Mouse (Mus musculus) kidney, postnatal 36 days (tissue): ENCODE data around the gene Mia2.
A peak's percentile ranks its signal among the peaks of the same experiment; 100 is the strongest.

Source experiments
- DNase-seq, 2 experiments: peaks; one replicate each; pipeline ENCODE4 v3.0.0; 2021 to 2022; ENCODE audit warnings: mixed read lengths in 2 of 2

Gene Mia2

DNA sequence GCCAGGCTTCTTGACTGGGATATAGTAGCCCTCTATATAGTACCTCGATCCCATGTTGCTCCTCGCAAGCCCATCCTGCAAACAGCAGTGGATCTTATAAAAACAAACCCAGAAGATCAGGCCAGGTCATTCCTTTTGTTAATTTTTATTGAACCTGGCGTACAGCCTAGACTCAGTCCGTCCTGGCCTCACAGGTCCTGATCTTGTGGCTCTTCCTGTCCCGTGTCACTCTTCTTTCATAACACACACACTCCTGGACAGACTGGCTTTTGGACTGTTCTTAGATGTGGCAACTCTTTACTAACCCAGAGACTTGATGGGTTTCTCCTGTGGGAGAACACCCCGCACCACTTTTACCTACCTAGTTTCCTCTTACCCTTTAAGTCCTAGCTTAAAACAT lies 10.3 kb downstream of the Mia2 start:
- peak; percentile 58 to 82 for DNase-seq

DNA sequence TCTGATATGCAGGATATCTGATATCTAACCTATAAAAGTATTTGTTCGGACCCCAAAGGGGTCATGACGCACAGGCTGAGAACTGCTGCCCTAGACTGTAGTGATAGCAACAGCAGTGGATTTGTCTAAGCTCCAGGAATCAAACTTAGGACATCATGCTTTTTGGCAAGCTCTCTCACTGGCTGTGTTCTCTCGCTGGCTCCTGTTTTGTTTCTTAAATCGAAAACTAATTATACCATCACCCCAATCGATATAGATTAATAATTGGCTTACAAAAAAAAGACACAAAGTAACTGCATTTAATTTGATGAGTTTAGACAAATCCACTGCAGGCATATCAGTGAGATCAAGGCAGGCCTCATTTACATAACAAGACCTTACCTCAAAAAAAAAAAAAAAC lies 10.9 kb downstream of the Mia2 start:
- no peak for DNase-seq

DNA sequence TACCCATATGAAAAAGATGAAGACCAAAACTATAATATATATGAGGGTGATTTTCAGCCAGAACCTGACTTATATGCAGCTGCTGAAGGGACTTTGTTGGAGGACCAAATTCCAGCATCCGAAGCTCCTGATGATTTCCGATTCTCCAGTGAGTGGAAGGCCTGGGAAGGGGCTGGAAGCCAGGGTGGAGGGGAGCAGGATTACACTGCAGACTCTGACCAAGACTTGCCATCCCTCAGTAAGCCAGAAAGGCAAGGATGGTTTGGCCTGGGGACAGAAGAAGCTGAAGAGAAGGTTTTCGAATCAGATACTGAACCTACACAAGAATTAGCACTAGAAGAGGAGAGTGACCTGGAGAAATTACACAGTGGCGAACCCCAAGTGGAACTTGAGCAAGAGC lies 12.3 kb downstream of the Mia2 start:
- DNase-seq = no peak

- DNase-seq = no peak
These were observed 21.6 kb downstream of the Mia2 start for GRCm38 (mm10) chr12:59117184-59117583.

GRCm38 (mm10) chr12:59125426-59125825 lies 29.8 kb downstream of the Mia2 start:
- DNase-seq = no peak

DNA sequence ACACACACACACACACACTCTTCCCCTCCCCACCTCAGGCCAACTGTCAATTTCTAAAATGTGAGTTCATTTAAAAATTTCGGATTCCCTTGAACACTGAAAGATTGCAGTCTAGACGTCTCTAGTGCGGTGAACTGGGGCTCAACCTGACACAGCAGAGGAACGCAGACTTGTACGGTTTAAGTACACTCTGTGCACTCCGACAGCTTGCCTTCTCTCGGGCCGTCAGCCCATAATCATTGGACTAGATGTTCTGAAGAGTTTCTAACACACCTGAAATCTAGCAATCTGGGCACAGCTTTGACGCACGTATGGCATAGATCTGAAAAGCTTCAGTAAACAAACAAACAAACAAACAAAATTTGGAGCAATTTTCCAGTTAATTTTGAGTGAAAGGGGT lies 32.9 kb downstream of the Mia2 start:
- peak in 1 of 2 experiments; percentile 14 for DNase-seq

- peak; percentile 47 to 67 for DNase-seq
These were observed 33.4 kb downstream of the Mia2 start for GRCm38 (mm10) chr12:59129038-59129437.

DNA sequence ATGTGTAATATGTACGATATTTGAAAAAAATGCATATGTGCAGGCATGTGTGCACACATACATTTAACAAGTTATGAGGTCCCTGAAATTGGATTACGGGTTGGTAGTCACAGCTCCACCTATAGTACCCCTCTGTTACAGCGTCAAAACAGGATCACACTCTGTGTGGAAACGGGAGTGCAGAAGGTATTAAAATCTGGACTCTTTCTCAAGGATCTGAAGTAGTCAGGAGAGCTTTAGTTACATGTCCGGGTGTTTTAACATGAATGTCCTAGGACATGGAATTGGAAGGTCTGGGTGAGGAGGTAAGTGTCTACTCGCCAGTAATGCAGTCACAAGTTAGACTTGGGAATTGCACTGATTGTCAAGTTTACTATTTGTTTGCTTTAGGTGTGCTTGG lies 34.0 kb downstream of the Mia2 start:
- peak; percentile 71 to 80 for DNase-seq

- DNase-seq = peak in 1 of 2 experiments; percentile 30
These were observed 34.6 kb downstream of the Mia2 start for GRCm38 (mm10) chr12:59130249-59130648.

DNA sequence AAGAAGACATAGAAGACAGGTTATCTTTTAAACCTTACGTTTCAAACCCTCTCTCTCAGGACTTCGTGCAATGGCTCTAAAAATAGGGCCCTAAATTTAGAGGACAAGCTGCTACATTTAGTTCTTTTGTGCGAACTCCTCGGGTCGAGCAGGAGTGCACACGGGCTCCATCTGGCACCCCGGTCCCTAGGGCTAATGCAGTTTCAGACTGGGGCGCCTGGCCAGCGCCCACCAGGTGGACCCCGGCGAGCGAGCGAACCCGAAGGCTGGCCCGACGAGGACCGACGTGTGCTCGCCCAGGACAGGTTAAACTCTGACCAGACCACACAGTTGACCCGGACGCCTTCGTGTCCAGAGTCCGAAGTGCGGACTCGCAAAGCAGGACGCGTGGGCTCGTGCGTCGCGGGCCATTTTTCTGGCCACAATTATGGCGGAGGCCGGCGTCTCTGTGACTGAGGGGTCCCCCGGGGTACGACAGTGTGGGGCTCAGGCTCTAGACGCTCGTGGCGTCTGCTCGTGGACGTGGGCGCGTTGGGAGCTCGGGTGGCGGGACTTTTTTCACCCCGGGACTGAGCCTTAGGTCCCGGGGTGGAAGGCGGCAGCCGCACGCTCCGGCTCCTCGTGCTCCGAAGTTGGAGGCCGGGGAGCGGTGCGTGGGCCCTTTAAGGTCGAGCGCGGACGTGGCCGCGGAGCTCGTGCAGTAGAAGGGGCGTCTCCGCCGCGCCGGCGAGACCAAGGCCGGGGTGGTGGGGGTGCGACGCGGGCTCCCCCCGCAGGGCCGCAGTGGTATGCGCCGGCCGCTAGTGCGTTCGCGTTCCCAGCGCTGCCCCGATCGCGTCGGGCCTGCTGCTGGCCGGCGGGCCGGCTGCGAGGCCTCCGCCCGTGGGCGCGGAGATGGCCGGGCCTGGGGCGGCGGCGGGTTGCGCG lies 35.3 kb downstream of the Mia2 start:
- DNase-seq = peak; percentile 92 to 94

DNA sequence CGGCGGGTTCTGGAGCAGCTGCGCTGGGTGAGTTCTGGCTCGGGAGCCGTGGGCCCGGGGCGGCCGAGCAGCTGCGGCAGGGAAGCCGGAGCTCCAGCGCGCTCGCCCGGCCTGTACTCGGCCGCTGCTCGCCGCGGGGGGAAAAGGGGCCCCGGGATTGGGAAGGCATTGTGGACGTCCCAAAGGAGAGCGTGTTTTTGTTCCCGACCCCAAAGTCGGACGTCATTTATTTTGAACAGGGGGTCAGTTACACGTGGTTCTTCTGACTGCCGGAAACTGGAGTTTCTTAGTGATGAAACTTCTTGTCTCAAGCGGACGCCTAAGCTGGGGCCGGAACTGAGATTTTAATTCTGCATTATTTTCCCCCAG lies 36.0 kb downstream of the Mia2 start:
- DNase-seq = peak in 1 of 2 experiments; percentile 40

DNA sequence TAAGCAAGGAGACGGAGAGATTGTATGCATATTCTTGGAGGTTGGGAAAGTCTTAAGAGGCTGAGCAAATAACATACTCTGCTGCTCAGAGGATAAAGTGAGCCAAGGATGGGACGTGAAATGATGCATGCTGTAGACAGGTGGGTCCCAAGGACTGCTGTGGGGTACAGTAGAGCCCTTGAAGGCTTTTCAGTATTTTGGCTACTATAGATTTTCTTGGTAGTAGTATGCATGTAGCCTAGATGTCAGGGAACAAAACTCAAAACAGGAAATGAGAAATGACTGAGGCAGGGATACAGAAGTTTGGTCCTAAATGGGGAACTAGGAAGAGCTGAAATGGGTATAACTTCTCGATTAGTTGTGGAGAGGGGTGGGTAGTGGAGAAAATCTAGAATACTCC lies 36.9 kb downstream of the Mia2 start:
- no peak for DNase-seq

DNA sequence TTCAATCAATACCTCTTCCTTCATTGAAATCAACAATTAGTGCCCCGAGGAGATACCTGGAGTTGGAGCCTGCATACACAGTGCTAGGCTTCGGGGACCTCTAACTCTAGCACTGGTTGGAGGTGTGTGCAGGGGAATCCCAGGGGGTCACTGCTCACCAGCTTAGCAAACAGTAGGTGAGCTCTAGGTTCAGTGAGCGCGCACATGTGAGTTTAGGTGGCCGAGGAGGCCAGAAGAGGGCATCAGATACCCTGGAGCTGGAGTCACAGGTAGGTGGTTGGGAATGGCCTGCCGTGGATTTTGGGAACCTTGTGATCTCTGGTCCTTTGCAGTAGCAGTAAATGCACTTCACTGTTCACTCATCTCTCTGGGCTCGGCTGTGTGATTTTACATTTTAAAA lies 37.3 kb downstream of the Mia2 start:
- peak; percentile 28 to 48 for DNase-seq

DNA sequence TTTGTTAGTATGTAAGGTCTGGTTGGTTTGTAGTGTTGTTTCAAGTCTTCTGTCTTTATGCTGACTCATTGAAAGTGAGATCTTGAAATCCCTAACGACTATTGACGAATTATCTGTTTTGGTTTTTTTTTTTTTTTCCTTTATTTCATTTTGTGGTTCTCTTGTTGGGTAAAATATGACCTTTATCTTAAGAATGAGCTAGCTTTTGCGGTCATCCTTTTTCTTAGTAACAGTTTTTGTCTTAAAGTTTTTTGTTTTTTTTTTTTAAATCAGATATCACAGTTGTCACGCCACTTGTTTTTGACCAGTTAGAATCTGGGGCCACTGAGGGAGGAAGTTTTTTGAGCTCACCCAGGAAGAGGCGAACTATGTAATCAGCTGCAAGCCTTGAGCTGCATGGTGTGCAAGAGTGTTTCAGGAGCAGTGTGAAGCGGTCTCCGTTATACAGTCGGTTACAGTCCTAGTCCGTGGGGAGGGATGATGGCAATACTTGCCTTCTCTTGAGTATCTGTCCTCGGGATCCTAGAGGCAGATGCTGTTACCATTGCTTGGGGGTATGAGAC lies 37.9 kb downstream of the Mia2 start:
- no peak for DNase-seq

DNA sequence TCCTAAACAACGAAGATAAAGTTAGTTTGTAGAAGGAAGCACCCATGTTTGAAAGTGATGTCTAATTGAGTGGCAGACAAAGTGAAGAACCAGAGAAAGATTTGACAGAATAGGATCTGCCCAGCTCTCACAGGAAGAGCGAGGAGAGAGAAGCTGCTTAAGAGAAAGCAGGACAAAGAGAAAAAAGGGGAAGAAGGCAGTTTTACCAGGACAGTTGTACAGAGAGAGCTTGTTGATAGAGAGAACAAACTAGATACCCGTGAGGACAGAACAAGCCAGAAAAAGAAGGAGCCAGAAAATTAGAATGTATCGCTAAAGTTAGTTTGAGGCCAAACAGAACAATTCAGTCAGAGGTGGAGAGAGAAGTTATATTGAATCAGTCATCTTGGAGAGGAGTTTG lies 39.5 kb downstream of the Mia2 start:
- DNase-seq = no peak

DNA sequence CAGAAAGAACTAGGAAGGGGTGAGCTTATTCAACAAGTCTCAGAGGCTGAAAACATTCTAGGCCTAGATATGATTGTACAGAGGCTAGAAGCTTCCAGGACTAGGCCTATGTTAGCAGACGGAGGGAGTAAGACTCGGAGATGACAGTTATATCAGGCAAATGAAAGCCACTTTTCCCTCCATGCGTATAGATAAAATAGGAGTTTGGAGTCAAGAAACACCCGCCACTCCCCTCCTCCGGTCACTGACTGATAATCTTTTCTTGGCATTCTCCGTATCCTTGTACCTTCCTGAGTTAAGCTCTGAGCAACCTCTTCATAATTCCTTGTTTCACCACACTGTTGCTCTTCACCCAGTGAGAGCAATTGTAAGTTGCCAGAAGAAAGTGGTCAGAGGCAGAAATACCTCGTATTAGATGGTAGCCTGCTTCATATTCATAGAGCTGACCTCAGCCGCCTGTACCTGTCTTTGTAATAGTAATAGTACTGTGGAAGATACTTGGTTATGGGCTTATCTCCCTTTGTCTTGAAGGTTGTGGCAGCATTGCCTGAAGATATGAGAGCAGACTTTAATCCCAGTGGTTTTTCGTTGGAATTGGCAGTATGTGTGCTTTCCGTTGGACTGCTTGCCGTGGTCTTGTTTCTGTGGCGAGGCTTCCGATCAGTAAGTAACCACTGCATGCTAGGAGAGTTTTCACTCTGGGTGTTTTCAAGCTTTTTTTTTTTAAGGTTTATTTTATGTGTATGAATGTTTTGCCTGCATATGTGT lies 40.1 kb downstream of the Mia2 start:
- no peak for DNase-seq

DNA sequence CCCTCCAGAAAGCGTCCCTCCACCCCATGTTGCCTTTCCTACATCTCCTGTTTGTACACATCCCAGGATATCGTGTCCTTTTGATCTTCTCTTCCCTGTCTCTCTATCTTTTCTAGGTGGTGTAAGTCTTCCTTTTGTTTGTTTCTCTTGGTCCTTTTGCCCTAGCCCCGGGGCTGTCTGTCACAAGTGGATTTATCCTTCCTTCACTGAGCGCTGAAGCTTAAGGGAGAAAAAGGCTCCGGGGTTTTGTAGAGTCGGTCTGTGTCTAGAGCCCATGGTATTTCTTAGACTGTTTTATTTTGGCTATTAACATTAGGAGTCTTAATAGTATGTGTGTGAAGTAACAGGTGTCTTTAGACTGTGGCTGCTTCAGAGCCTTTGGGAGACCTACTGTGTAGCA lies 41.4 kb downstream of the Mia2 start:
- DNase-seq = no peak

GRCm38 (mm10) chr12:59139372-59139771 lies 43.8 kb downstream of the Mia2 start:
- peak; percentile 23 to 27 for DNase-seq

- no peak for DNase-seq
These were observed 49.5 kb downstream of the Mia2 start for GRCm38 (mm10) chr12:59145130-59145529.

- DNase-seq = no peak
These were observed 54.1 kb downstream of the Mia2 start for GRCm38 (mm10) chr12:59149691-59150090.

- peak; percentile 35 to 53 for DNase-seq
These were observed 65.5 kb downstream of the Mia2 start for GRCm38 (mm10) chr12:59161091-59161490.

- DNase-seq = no peak
These were observed 67.2 kb downstream of the Mia2 start for GRCm38 (mm10) chr12:59162797-59163196.

DNA sequence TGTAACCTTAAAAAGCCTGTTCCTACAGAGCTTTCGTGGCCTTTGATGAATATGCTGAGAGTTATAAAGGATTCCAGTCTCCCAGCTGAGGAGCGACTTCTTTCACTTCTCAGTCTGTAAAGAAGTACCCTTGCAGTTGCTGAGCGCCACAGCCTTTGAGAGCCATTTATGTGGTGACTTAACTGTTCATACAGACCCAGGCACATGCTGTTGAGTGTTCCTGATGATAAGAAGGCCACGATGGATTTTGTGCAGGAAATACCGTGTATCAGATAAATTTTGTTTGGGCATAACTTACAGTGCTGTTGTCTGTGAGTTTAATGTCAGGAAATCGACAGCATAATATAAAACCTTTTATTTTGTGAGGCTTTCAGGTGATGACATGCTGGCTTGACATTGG lies 68.9 kb downstream of the Mia2 start:
- DNase-seq = no peak

DNA sequence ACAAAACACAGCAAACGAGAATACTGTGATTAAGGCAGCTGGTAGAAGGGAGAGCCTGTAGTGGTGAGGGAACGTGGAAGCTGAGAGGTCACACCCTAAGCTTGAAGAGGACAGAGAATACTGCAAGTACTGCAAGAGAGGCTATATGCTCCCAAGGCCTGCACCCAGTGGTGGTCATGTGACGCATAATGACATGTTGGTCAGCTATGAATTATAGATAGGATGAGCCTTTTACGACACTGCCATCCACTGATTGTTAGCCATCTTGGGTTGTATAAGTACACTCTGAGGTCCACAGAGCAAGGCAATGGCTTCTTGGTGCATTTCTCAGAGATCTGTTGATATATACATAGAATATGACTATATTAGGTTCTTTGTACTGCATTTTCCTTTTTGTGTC lies 71.0 kb downstream of the Mia2 start:
- DNase-seq = no peak
